Mouse (Mus musculus) adipocyte (in vitro differentiated cells): ENCODE results near the gene Hs2st1.

Experiments
- DNase-seq: peaks from one replicate; pipeline ENCODE4 v3.0.0-alpha.2; 2016; ENCODE audit warnings: low spot score

The Hs2st1 gene

DNA sequence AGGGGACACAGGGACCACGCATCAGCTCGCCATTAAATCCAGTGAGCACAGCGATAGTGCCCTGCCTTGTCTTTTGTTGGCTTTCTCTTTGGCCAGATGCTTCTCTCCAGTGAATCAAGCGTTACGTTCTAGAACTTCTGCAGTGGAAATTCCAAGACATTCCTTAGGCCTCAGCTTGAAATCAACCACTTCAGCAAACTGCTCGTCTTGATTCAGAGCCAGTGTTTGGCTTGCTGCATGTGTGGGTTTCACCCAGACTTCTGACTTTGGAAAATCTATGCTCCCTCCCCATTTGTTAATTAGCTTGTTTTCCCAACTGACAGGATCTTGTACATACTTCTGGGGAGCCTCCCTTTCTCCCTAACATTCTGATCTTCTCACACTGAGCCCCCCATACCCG, 16.8 kb upstream of the Hs2st1 start:
- DNase-seq = peak; percentile 41

DNA sequence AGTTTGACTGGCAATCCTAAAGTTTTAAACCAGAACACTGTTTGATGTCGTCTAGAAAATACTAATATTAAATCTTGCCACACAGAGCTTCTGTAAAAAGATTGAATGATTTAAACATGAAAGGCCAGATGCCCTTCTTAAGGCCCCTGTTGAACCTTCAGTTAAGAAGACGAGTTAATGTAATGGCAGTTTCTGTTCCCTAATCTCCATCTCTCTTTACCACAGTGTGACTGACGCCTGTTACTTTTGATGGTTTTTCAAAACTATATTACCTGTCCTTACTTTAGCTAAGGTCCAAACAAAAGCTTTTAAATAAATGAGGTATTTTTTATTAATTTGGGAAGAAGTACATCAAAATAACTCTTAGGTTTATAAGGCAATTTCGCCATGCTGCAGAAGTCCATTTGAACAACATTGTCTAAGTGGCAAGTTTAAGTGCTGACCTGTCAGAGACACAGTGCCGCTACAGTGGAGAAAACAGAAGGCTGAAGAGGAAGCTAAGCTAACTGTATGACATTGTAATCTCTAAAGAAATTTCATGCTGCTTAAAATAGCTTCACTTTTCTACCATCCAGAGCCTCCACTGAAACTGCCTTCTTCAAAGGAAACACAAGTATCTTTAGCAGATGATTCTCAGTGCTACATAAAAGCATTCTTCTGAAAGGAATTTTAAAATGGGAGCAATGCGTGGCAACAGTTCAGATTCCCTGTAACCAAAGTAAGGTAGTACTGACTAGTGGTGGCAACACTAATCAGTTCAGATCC, 15.0 kb upstream of the Hs2st1 start:
- DNase-seq = no peak

DNA sequence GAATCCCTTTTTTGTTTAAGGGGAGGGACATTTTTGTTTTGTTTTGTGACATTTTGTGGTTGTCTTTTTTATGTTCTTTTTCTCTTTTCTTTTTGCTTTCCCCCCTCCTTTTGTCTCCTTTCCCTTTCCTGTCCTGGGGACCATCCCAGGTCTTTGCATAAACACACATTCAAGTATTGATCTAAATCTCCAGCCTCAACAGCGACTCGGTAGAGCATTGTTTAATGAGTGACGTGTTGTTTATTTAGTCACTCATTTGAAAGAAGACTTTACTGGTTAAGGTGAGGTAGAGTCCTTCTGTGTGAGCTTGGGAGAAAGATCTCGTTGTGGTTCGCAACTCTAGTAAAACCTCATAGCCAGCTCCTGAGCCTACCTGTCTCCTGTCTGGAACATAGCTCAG, 13.8 kb upstream of the Hs2st1 start:
- DNase-seq = no peak

DNA sequence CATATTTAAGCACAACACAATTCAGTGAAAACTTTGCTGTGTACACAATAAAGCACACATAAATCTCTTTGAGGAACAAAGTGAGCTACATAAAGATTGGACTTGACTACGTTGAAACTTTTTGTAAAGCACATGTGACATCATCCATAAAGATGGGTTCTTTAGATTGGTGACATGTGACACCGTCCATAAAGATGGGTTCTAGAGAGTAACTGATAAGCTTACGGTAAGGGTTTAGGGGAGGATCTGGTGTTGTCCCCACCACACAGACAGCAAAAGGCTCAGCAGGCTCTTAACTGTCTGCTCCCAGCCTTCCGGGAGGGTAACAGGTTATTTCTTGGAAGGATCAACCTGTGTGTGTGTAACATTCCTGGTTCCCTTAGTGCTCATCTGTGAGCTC, 12.3 kb upstream of the Hs2st1 start:
- DNase-seq = no peak

DNA sequence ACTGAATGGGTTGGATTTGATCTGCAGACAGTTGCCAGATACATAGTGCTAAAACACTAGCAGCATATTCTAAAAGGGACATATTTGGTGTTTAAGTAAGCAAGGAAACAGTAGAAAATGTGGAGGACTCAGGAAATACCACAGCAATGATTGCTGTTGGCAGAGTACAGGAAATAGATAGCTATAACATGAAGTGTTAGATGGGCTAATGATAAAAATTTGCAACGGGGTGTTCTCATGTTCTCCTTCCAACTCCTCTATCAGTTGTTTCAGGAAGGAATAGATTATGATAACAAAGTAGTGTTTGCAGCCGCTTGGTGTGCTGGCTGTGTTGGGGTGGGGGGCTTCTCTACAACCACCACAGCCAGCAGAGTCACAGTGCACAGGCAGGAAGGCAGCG, 11.9 kb upstream of the Hs2st1 start:
- DNase-seq = no peak

DNA sequence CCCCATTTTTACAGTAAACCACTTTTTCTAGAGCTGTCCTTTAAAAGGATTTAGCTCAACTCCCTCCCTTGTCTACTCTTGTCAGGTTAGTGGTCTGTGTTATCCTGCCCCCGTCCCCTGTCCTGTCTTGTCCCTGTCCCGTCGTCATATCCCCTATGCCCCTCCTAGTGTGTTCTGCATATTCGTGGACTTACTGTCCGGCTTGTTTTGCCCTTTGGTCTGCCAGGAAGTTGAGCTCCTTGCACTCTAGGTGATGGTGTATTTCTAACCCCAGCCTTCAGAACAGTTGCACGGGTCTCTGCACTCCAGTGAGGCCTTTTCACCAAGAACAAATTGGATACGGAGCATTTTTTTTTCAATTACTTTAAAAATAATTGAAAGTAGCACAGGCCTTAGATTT, 10.3 kb upstream of the Hs2st1 start:
- no peak for DNase-seq

DNA sequence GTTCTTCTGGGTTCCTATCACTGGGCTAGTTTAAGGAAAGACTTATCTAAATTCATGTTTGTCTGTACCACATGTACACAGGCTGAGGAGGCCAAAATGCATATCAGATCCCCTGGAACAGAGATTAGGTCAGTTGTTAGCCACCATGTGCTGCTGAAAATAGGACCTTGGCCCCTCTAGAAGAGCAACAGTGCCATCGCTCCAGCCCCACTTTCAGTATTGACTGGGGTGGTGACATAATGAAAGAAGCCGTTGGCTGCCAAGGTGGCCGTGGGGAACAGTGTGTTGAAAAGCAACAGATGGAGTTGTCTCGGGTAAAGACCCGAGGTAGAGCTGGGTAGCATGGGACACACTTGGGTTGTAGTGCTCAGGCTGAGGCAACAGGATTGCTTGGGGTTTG, 9.8 kb upstream of the Hs2st1 start:
- DNase-seq = no peak

DNA sequence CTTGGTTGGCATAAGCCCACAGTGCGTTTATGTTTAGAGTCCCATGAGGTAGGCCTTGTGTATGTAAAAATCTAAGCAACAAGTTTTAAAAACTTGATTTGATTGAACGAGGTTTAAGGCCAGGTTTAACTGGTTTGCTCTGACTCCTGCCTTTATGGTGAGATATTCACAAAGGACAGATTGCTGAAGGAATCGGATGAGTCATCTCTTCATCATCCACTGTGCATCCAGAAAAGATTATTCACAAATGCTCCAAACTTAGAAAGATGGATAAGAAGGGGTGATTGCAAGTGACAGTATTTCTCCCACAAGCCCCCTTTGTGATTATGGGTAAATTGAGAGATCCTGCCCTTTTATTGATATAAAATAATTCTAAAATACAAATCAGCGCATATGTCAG, 8.9 kb upstream of the Hs2st1 start:
- no peak for DNase-seq

DNA sequence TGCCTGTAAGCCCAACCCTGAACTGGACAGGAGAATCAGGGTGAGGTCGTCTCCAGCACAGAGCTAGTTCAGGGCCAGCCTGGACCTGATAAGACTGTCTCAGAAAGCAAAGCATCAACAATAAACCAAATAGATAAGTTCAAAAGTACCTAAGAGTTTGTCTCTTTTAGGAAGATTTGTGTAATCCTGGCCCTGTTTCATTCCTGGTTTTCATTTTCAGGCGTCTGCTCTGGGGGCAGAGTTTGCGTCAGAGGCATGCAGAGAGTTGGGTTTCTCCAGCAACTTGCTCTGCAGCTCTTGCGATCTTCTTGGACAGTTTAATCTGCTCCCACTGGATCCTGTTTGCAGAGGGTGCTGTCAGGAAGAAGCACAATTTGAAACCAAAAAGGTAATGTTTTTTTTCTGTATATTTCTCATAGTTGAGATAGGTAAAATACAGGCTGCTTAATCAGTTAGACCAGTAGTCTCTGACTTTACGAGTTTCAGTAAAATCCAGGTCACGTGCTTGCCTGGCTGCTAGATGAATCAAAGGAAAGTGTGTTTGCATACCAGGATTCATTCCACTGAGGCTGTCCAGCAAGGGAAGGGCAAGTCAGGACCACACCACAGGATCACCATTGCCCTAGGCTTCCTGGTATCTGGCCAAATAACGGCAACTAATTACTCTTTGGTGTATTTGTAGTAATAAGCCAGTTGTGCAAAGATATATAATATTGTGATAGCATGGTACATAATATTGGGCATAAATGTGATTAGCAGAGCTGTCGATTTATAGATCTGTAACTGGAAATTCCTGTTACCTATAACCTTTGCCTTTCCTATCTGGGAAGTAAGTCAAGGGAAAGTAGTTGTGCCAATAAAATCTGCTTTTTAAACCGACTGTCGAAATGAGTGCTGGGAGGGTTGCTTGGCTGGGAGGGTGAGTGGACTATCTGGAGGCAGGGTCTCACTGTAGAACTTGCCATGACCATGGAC, 7.7 kb upstream of the Hs2st1 start:
- no peak for DNase-seq

DNA sequence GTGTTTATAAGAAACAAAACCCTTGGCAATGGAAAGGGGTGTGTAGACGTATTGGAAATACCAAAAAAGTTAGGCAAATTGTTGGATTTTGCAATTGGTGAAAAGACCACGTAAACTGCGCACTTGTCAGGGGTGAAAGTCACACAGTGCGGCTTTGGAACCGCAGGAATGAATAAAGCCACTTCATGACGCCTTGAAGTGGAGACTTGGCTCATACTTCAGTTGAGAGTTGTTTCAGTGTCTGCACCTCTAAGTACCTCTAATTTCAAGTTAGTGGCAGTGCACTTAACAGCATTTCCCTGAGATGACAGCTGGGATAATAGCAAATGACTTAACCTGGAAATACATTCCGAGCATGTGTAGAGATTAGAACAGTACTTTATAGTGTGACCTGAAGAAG, 4.3 kb upstream of the Hs2st1 start:
- DNase-seq = no peak

DNA sequence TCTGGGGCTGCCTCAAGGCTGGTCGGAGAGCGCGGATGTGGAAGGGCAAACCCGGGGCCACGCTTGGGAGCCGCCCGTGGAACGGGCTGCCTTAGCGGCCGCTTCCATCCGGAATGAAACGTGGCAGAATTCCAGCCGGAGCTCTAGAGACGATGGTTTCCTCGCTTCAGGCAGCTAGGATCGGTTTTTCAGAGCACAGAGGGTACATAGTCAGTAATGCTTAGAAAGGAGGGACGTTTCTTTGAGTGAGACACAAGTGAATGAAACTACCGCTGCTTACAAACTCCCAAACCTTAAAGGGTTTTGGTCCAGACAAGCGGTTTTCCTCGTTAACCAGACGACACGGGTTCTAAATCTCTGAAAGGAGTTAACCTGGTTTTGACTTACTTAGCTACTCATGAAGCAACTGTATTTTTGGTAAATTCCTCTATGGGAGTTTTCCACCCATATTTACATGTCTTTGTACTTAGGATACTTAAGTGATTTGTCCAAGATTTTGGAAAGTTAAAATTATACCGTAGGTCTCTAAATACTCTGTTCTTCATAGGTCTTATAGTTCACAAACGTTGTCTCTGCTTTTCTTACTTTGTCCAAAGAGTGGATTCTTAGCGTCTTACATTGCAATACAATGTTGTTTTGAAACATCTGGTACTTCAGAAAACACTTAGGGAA, 971 bp upstream of the Hs2st1 start:
- DNase-seq = peak; percentile 88

DNA sequence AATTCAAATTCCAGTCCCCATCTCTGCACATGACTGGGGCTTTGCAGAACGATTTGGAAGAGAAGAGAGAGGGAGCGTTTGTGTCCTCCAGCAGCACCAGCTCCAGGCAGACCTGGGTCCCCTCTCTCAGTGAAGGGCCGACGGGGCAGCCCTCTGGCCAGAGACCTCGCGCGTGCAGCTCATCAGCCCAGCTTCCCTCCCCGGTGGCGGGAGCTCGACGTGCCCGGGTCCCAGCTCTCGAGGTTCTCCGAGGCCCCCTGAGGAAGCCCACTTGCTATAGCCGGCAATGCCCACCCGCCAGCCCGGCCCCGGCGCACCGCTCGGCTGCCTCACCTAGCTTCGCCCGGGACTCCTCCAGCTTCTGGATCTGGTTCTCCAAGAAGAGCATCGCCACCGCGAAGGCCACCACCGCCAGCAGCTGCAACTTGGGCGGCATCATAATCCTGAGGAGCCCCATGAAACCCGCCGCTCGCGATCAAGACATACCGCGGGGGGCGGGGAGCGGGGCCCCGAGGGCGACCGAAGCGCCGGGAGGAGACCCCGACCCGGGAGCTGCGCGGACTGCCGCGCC, 495 bp downstream of the Hs2st1 start:
- DNase-seq = no peak

DNA sequence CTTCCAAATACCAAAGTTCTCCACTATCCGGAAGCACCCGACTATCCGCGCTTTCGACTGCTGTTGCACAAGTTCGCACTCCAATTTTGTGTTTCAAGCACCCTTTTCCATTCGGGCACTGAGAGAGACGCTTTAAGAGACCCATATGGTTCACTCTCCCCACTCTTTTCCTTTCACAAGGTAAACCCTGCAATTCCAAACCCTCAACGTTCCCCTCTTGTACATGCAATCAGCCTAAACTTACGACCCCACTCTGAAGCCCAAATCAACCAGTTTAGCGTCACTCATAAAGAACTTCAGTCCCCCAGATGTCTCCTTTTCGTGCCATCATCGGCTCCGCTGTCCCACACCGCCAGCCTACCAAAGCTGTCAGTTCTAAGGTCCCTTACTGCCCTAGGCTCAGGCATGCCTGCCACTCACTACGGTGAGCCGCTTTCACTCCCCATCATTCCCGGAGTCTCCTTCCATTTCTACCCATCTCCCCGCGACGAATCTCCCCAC, 1.1 kb downstream of the Hs2st1 start:
- DNase-seq = peak; percentile 49

DNA sequence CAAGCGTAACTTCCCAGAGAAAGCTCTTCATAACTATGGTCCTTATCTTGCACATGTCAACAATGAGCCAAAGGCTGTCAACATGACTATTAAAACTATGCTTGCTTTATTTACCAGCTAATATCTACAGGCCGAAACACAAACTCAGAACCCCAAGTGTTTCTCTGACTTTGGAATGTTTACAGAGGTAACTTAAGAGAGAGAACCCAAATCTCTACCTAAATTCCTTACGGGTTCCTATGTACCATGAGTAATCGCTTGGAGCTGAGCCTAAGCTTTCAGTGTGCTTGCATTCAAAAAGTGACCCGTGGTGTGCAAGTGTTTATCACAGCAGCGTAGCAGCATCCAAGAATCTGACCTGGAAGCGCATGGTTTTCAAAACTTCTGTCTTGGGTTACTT, 4.8 kb downstream of the Hs2st1 start:
- no peak for DNase-seq

DNA sequence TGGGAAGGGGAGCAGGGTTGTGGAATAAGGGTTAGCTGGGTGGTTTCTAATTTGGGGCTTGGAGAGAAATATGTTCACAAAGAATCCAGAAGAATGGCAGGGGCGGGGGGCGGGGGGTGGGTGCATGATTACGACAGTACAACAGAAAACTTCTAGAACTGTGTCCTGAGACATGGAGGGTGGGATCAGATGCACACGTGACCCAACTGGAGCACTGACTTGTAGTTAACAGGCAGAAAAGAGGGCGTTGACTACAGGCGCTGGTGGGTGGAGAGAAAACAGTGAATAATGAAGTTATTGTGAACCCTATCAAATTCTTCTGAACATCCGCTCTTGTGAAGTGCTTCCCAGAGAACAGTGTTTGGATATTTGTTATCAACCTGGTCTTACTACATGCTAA, 6.1 kb downstream of the Hs2st1 start:
- no peak for DNase-seq

DNA sequence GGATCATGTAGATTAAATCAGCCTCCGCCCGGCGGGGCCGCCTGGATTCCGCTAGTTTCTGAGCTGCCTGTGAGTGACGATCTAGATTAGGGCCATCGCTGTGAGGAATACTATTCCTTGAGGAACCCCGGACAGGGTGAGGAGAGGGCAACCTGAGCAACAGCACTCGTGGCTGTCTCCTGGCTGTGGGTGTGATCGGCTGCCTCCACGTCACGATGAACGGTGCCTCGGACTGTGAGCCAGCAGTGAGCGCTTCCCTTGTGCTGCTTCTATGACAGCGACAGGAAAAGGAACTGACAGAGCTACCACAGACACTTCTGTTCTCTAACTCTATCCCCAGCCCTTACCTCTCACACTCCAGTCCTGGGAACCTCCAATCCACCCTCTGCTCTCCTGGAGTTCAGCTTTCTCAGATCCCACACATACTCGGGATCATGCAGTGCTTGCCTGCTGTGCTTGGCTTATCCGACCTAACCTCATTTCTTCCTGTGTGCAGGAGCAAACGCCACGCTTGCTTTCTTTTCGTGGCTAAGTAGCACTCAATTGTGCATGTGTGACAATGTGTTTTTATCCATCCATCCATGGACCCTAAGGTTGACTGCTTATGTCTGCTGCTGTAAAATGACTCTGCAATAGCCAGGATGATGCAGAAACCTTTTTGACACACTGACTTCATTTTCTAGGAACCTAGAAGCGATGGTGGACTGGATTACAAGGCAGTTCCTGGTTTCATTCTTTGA, 8.3 kb downstream of the Hs2st1 start:
- no peak for DNase-seq

DNA sequence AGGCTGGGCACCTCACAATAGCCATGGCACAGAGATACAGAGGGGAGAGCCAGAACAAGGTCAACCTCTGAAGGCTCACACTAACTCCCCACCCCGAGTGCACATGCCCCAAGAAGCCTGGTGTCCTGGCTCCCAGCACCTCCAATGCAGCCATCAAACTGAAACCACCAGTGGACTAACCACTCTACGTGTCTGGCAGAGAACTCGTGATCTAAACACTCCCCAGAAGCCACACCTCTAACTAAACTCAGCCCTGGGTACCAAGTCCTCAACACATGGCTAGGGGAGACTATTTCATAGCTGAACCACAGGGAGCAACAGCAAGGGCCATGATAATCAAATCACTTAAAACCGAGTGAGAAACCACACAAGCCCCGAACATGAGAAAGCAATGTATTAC, 11.7 kb downstream of the Hs2st1 start:
- no peak for DNase-seq

DNA sequence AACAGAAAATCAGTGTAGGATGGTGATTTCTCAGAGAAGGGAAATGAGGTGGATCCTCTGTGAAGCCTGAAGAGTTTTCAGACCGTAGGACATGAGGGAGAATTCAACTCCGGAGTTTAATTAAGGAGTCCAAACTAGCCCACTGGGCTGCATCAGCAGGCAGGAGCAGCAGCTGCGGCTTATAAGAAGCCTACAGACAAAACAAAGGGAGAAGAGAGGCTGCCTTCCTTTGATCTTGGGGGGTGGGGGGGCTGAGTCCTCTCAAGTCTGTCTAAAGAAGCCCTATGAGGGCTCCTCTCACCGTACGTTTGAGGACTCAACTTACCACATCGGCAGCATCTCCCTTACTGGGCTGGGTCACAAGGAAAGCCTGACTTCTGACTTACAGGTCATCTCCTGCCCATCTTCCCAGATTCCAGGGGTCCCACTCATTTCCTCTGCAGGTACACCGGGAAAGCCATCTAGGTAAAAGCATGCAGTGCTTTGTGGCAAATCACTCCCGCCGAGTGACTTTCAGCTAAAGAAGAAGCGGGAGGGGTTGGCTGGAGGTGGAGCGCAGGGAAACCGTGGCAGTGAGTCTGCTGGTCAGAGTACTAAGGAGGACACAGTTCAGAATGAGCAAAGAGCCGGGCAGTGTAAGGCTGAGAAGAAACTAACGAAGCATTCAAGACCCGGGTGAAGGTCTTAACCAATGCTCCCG, 13.2 kb downstream of the Hs2st1 start:
- peak; percentile 63 for DNase-seq

DNA sequence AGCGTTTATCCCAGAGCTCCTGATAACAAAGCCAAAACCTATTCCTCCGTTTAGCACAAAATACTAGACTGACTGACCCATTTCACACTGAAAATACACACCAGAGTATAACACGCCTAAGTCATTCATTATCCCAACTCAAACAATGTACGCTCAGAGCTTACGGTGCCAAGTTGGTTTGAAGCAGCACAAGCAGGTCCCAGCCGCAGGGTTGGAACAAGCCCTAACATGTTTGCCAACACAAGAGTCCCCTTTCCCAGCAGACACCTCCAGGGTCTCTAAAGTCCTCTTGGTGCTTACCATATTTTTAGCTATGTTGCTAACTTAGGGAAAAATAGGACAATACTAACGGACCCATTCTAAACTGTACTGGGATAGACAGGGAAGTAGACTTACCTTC, 14.8 kb downstream of the Hs2st1 start:
- no peak for DNase-seq

DNA sequence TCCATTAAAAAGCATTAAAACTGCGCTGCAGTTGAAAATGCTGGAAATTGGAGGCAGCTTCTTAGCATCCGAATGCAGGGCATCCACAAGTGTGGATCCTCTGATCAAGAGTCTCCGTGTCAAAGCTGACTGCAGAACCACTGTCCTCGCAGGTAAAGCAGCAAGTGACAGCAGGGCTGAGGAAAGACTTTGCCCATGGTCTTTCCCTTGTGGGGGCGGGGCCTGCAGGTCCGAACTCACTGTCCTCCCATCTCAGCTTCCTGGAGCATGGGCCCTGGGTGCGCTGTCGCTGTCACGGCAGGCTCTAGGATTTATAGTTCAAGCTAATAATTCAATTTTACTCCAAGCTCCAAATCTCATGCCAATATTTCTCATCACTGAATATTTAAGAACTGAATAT, 15.5 kb downstream of the Hs2st1 start:
- DNase-seq = no peak

DNA sequence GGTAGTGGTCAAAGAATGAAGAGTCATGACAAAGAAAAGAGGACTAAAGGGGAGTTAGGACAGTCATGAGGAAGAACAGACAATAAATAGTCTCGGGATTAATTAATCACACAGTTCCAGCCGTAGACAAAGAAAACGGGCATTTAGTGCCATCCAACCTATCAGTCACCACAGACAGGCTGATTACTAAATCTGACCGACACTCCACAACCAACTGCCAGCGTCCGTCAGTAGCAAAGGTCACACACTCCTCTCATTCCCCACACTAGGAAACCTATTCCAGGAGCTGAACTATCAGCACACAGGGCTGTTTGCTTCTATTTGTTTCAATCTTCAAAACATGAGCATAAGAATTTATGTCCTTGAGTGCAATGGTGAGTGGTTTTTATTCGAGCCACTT, 16.0 kb downstream of the Hs2st1 start:
- peak; percentile 71 for DNase-seq
